Mouse (Mus musculus) neural tube, embryonic 12.5 days (tissue): ENCODE data around the gene Polg2. TPM values are rescaled to one million over a fixed set of nuclear protein-coding genes. Genes with fewer than 3 reads are reported as not detected.

Experiments
- microRNA-seq: library from miRNA; unstranded; fragments of <30 nt; microRNA quantifications from one replicate; pipeline ENCODE4, GENCODE M21; 2017
- polyA plus RNA-seq: library from polyadenylated mRNA; unstranded; fragments of >200 nt; fragmentation: Nextera tagmentation; extraction: Ambion mirVana; gene quantifications from 2 replicates; pipeline ENCODE4 v1.2.1, GENCODE M21; 2016

The Polg2 gene
- polyA plus RNA-seq, 1 experiment from 2014 or later: 9.3 TPM

Small RNA genes lying within 50 kb of the gene (microRNA-seq; reads per million reads assigned to microRNA genes)
- gene Gm25994 (0.66 reads per million), gene Mir3064 (12.5 reads per million, percentile 25 among the genes with 10 or more reads in this experiment)

Other genes with a start within 250 kb of the Polg2 start
- gene Tex2, start 166.1 kb downstream of the Polg2 start, polyA plus RNA-seq: 16.3 TPM in 2 replicates
- gene Pecam1, start 28.9 kb downstream of the Polg2 start, polyA plus RNA-seq: 22.5 and 25.5 TPM in 2 replicates
- gene Milr1, start 28.3 kb downstream of the Polg2 start, polyA plus RNA-seq: 0.89 and 1.4 TPM in 2 replicates
- 437 and 465 TPM in 2 replicates for gene Ddx5, start 9.6 kb upstream of the Polg2 start, polyA plus RNA-seq
- gene Cep95, start 9.7 kb upstream of the Polg2 start, polyA plus RNA-seq: 21.5 and 25.2 TPM in 2 replicates
- gene Smurf2, start 141.2 kb upstream of the Polg2 start, polyA plus RNA-seq: 16.4 and 18.2 TPM in 2 replicates
- gene Kpna2, start 220.0 kb upstream of the Polg2 start, polyA plus RNA-seq: 382 and 392 TPM in 2 replicates
- 5.2 and 5.5 TPM in 2 replicates for gene 1810010H24Rik, start 246.1 kb upstream of the Polg2 start, polyA plus RNA-seq